Mouse (Mus musculus) kidney, adult 2 months (tissue): ENCODE results near the gene Herc3.

Source experiments
- CTCF ChIP-seq: fragments of 200-500 bp; conservative IDR thresholded peaks from 2 replicates; pipeline ENCODE4 v1.5.1; 2011; ENCODE audit warnings: low read depth, mild to moderate bottlenecking, control low read depth, low read length, moderate library complexity, mixed read lengths; ENCODE audit not compliant: insufficient read depth, insufficient read length
- POLR2A ChIP-seq: fragments of 200-500 bp; IDR thresholded peaks from one replicate; pipeline ENCODE4 v1.6.1; 2011; ENCODE audit warnings: low read depth, low read length, control low read depth

- TF ChIP-seq CTCF (no peak), POLR2A (no peak)
Measured at GRCm38 (mm10) chr6:58906852-58907261, 75.6 kb downstream of the Herc3 start, which contains the start of gene Nap1l5.
